Mouse (Mus musculus): ENCODE data around the gene Mindy4. TPM values are rescaled to one million over a fixed set of nuclear protein-coding genes. Genes with fewer than 3 reads are reported as not detected.

Gene Mindy4
- total and polyA plus RNA-seq, 3 experiments: not detected

GRCm38 (mm10) chr6:55320894-55321293, 117.7 kb downstream of the Mindy4 start:
- Histone ChIP-seq H3K27me3 (replicated peaks) (peaks cover 90% of the 10 kb centered on the region), H3K4me2 (ENCODE audit: insufficient read depth, low read depth, poor library complexity, severe bottlenecking) (no peak overlapping the region), H3K27ac (ENCODE audit: insufficient read depth, low read depth) (no peak overlapping the region), H3K79me2 (replicated peaks; ENCODE audit: control insufficient read depth, extremely low read depth, insufficient read depth, poor library complexity, severe bottlenecking) (no peaks in the 10 kb centered on the region), H3K4me3 (replicated peaks in 1 of 3; ENCODE audit: low read depth in 2 of 3, low read length in 2 of 3, poor library complexity in 1 of 3) (no peak overlapping the region), H3K36me3 (replicated peaks in 1 of 2; ENCODE audit: control insufficient read depth in 1 of 2, insufficient read depth in 1 of 2, low read length in 1 of 2) (no peaks in the 10 kb centered on the region), H3K9me3 (replicated peaks; ENCODE audit: low read length) (no peaks in the 10 kb centered on the region), H3K4me1 (ENCODE audit: control insufficient read depth in 1 of 2, insufficient read depth in 2 of 2) (no peaks in the 10 kb centered on the region), H3K9ac (ENCODE audit: insufficient read depth, low read depth) (no peak overlapping the region)
- DNase-seq (ENCODE audit: extremely low read depth): no peak
- dilution Hi-C loops (cut with MboI; ENCODE audit: extremely low pct_ligation_motif_present, extremely low pct_unique_long_range_greater_than_20kb, low sequenced_read_pairs) (no loop called here), in situ Hi-C loops (cut with MboI; ENCODE audit: low pct_ligation_motif_present, low pct_unique_long_range_greater_than_20kb, low sequenced_read_pairs) (no loop called here)
- TF ChIP-seq E2F4 (IDR thresholded peaks at IDR 0.05; ENCODE audit: insufficient replicate concordance, low read depth, low read length) (no peak), MYC (IDR thresholded peaks at IDR 0.05; ENCODE audit: low read depth, low read length) (no peak), TCF12 (IDR thresholded peaks at IDR 0.05; ENCODE audit: low read depth, low read length) (no peak)

DNA sequence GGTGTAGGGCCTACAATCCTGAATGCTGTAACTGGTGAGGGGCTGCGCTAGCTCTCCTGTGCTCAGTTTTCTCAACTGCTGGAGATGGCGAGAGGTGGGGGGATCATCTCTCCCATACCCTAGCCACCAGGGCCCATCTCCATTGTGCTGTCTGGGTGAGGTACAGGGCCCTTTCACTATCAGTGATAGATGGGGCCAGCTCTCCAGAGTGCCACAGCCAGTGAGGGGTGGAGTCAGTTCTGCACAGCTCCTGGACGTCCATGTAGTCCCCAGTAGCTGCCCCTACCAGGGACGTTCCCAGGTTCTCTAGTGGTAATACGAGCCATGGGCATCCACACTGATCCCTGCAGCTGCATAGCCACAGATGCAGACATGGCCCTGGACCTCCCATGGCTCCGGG, 118.3 kb downstream of the Mindy4 start:
- in situ Hi-C loops (cut with MboI; ENCODE audit: low pct_ligation_motif_present, low pct_unique_long_range_greater_than_20kb, low sequenced_read_pairs): no loop called here
- dilution Hi-C loops (cut with MboI; ENCODE audit: extremely low pct_ligation_motif_present, extremely low pct_unique_long_range_greater_than_20kb, low sequenced_read_pairs): no loop called here
- TF ChIP-seq POLR2AphosphoS2 (IDR thresholded peaks at IDR 0.05; ENCODE audit: low read depth, low read length) (no peak), MXI1 (IDR thresholded peaks at IDR 0.05; ENCODE audit: low read depth, low read length) (no peak), KAT2A (IDR thresholded peaks at IDR 0.05; ENCODE audit: insufficient replicate concordance, low read length) (no peak), MYC (IDR thresholded peaks at IDR 0.05; ENCODE audit: low read depth, low read length) (no peak), POLR2A (IDR thresholded peaks at IDR 0.05; ENCODE audit: low read depth, low read length) (no peak), ZMIZ1 (IDR thresholded peaks at IDR 0.05; ENCODE audit: low read depth, low read length) (no peak), USF1 (IDR thresholded peaks at IDR 0.05; ENCODE audit: low read depth, low read length) (no peak), GABPA (IDR thresholded peaks at IDR 0.05; ENCODE audit: insufficient replicate concordance, low read depth, low read length) (no peak), SMC3 (IDR thresholded peaks at IDR 0.05; ENCODE audit: low read depth, low read length) (no peak), NRF1 (IDR thresholded peaks at IDR 0.05; ENCODE audit: low read depth, low read length) (no peak), JUN (IDR thresholded peaks at IDR 0.05; ENCODE audit: insufficient read depth, low read depth, low read length) (no peak)
- Histone ChIP-seq H3K4me1 (ENCODE audit: control insufficient read depth in 1 of 2, insufficient read depth in 2 of 2) (no peaks in the 10 kb centered on the region), H3K27me3 (replicated peaks) (peaks cover 91% of the 10 kb centered on the region), H3K9me3 (replicated peaks; ENCODE audit: low read length) (no peaks in the 10 kb centered on the region), H3K36me3 (replicated peaks in 1 of 2; ENCODE audit: control insufficient read depth in 1 of 2, insufficient read depth in 1 of 2, low read length in 1 of 2) (no peaks in the 10 kb centered on the region), H3K4me2 (ENCODE audit: insufficient read depth, low read depth, poor library complexity, severe bottlenecking) (no peak overlapping the region), H3K4me3 (replicated peaks in 1 of 3; ENCODE audit: low read depth in 2 of 3, low read length in 2 of 3, poor library complexity in 1 of 3) (no peak overlapping the region), H3K27ac (ENCODE audit: insufficient read depth, low read depth) (no peak overlapping the region), H3K9ac (ENCODE audit: insufficient read depth, low read depth) (no peak overlapping the region), H3K79me2 (replicated peaks; ENCODE audit: control insufficient read depth, extremely low read depth, insufficient read depth, poor library complexity, severe bottlenecking) (no peaks in the 10 kb centered on the region)
- no peak for DNase-seq (ENCODE audit: extremely low read depth)

DNA sequence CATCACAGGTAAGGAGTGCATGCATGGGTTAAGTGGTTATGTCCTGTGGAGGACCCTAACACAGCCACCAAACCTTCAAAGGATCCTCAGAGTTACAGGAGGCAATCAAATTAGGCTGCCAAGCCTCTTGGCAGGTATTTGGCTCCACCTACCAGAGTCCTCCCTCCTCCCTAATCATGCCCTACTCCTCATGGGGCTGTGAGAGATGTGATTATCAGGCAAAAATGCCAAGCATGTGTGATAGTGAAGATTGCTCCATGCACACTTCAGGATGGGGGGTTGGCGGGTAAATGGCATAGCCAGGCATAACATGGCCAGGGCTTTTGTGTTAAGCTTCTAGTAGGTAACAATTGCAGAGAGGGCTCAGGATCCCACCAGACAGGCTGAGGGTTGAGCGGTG, 119.8 kb downstream of the Mindy4 start:
- TF ChIP-seq NELFE (IDR thresholded peaks at IDR 0.05; ENCODE audit: low read depth, low read length): no peak
- TF ChIP-seq CHD2 (IDR thresholded peaks at IDR 0.05; ENCODE audit: low read length): no peak
- no peak for TF ChIP-seq ZNF384 (IDR thresholded peaks at IDR 0.05; ENCODE audit: low read depth, low read length)
- TF ChIP-seq USF2 (conservative IDR thresholded peaks at IDR 0.05; ENCODE audit: low read depth, low read length): no peak
- TF ChIP-seq EP300 (IDR thresholded peaks at IDR 0.05; ENCODE audit: low read length): no peak
- TF ChIP-seq IRF4 (IDR thresholded peaks at IDR 0.05; ENCODE audit: low read depth, low read length): no peak
- no peak for TF ChIP-seq TCF12 (IDR thresholded peaks at IDR 0.05; ENCODE audit: low read depth, low read length)
- TF ChIP-seq SMC3 (IDR thresholded peaks at IDR 0.05; ENCODE audit: low read depth, low read length): no peak
- no peak for TF ChIP-seq MAFK (IDR thresholded peaks at IDR 0.05; ENCODE audit: insufficient replicate concordance, low read length)
- TF ChIP-seq ELF1 (IDR thresholded peaks at IDR 0.05; ENCODE audit: low read depth, low read length): no peak
- TF ChIP-seq ZMIZ1 (IDR thresholded peaks at IDR 0.05; ENCODE audit: low read depth, low read length): no peak
- no peak for TF ChIP-seq JUN (IDR thresholded peaks at IDR 0.05; ENCODE audit: insufficient read depth, low read depth, low read length)
- no peak for TF ChIP-seq MAX (IDR thresholded peaks at IDR 0.05; ENCODE audit: low read length)
- TF ChIP-seq RAD21 (IDR thresholded peaks at IDR 0.05; ENCODE audit: low read depth, low read length): no peak
- TF ChIP-seq JUND (conservative IDR thresholded peaks at IDR 0.05; ENCODE audit: low read depth, low read length): no peak
- TF ChIP-seq ZC3H11A (IDR thresholded peaks at IDR 0.05; ENCODE audit: low read depth, low read length): no peak
- H3K36me3 ChIP-seq (replicated peaks in 1 of 2; ENCODE audit: control insufficient read depth in 1 of 2, insufficient read depth in 1 of 2, low read length in 1 of 2): no peaks in the 10 kb centered on the region
- H3K4me3 ChIP-seq (replicated peaks in 1 of 3; ENCODE audit: low read depth in 2 of 3, low read length in 2 of 3, poor library complexity in 1 of 3): no peak overlapping the region
- H3K9me3 ChIP-seq (replicated peaks; ENCODE audit: low read length): no peaks in the 10 kb centered on the region
- in situ Hi-C loops (cut with MboI; ENCODE audit: low pct_ligation_motif_present, low pct_unique_long_range_greater_than_20kb, low sequenced_read_pairs) (no loop called here), dilution Hi-C loops (cut with MboI; ENCODE audit: extremely low pct_ligation_motif_present, extremely low pct_unique_long_range_greater_than_20kb, low sequenced_read_pairs) (no loop called here)
- no peaks in the 10 kb centered on the region for H3K4me1 ChIP-seq (ENCODE audit: control insufficient read depth in 1 of 2, insufficient read depth in 2 of 2)
- H3K27me3 ChIP-seq (replicated peaks): peaks cover 92% of the 10 kb centered on the region
- H3K9ac ChIP-seq (ENCODE audit: insufficient read depth, low read depth): no peak overlapping the region
- no peak for DNase-seq (ENCODE audit: extremely low read depth)
- H3K27ac ChIP-seq (ENCODE audit: insufficient read depth, low read depth): no peak overlapping the region
- no peaks in the 10 kb centered on the region for H3K79me2 ChIP-seq (replicated peaks; ENCODE audit: control insufficient read depth, extremely low read depth, insufficient read depth, poor library complexity, severe bottlenecking)
- H3K4me2 ChIP-seq (ENCODE audit: insufficient read depth, low read depth, poor library complexity, severe bottlenecking): no peak overlapping the region
